Mouse (Mus musculus) T-helper 17 cell (primary cell): Measurements from ENCODE around the gene Lep.

ENCODE experiments used
- in situ Hi-C, 2 experiments: fragments of 300-600 bp; cut with MboI, MseI; formaldehyde crosslinking; loops; 1 replicate in 1 of 2; 2 replicates in 1 of 2; pipeline ENCODE4 v1.15.1; 2025; ENCODE audit warnings: high pct_unique_total_duplicates in 2 of 2

Gene Lep

GRCm38 (mm10) chr6:29111501-29111900 lies 51.5 kb downstream of the Lep start:
- in situ Hi-C loops: no loop called here

DNA sequence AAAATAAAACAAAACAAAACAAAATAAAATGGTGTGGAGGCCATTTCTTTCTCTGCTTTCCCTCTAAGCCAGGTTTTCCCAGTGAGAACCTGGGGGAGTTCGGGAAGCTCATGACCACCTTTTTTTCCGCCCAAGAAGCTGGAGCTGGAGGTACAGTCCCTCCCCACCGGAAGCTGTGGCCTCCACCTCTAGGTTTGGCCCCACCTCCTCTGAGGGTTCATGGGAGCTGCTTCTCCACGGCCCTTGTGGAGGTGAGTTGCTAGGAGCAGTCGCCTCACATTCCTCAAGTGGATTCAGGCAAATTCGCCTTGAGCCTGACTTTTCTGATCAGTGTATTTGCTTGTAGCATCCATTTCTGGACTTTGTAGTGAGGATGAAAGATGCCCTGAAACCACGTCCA lies 55.7 kb downstream of the Lep start:
- in situ Hi-C loops: no loop called here

DNA sequence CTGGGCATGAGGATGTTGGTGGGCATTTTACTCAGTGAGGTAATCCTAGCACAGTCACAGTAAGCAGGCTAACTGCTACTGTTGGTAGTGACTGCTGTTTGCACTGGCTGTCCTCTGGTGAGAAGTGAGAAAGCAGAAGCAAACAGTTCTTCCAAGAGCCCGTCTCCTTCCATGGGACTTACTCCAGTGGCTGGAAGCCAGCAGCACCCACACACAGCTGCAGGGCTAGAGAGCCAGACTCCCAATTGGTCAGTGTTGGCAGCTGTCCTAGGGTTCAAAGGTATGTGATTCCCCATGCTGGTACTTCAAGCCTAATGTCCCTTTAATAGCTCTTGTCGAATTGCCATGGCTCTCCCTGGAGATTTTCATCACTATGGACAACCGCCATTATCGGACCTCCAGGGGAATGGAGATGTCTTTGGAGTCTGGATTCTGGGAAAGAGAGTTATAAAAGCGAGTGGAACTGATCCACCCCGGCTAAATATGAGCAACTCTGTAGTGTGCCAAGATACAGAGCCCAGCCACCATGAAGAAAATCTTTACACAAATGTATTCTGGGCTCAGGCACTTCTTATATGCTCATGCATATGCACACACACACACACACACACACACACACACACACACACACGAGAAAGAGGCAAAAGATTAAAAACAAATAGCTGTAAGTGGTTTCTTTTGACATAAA lies 57.5 kb downstream of the Lep start:
- in situ Hi-C loops: no loop called here

- in situ Hi-C loops: no loop called here
Observed at GRCm38 (mm10) chr6:29118231-29118630, 58.2 kb downstream of the Lep start.

DNA sequence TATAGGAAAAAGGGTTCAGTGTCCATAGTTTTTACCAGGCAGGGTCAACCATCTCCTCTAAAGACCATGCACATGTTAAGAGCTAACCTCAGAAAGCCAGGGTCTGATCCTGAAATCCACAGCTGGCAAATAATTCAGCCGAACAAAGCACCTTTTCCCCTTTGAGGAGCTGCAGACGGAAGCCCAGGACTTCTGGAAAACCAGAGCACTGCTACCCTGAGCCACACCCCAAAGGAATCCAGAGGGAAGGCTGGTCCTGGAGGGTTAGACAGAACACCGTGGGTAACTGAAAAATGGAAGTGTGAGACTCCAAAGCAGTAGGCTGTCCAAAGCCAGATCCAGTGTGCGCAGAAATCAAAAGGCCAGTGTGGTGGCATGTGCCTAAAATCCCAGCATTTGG lies 58.9 kb downstream of the Lep start:
- in situ Hi-C loops: no loop called here

- in situ Hi-C loops: loop anchor here in 1 of 2 experiments (10.0 kb wide), 1 partner anchor 575 kb away; no protein-coding TSS in a partner anchor
Observed at GRCm38 (mm10) chr6:29119990-29120389, 60.0 kb downstream of the Lep start.
